Mouse (Mus musculus) heart, postnatal 36 days (tissue): Measurements from ENCODE around the gene Thada. TPM values are rescaled to one million over a fixed set of nuclear protein-coding genes. Genes with fewer than 3 reads are reported as not detected.

Experiments used
- DNase-seq, 2 experiments: peaks; one replicate each; pipeline ENCODE4 v3.0.0; 2021 to 2022
- intact Hi-C: fragments of 180-260 bp; cut with DNase I; formaldehyde crosslinking; loops from one replicate; pipeline ENCODE4 v1.15.1; 2025
- total RNA-seq, 2 experiments: library from RNA; stranded (reverse); gene quantifications; 2 replicates each; pipeline ENCODE4 v1.2.3; 2021

The Thada gene
- total RNA-seq, 2 experiments from 2014 or later, result 7.3 to 9.1 TPM

- intact Hi-C loops, result no loop called here
- DNase-seq, result no peak
Measured at GRCm38 (mm10) chr17:84376882-84377281, 89.1 kb downstream of the Thada start.

GRCm38 (mm10) chr17:84372411-84373045 lies 93.5 kb downstream of the Thada start:
- no peak for DNase-seq
- intact Hi-C loops, result no loop called here

DNA sequence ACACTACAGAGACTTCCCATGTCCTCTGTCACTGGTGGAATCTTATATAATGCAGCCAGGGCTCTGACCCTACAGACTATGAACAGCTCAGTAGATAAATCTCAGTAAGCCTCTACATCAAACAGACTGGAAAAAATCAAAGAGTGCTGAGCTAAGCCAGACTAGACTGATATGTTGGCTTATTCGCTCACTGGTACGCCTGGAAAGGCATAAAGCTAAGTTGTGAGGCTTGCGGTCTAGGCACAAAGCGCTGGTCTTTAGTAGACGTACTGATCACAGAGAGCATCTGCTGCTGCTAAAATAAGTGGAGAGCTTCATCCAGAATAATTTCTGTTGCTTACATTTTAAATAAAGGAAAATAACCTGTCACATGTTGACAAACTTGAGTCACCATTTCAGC lies 95.6 kb downstream of the Thada start:
- intact Hi-C loops, result no loop called here
- no peak for DNase-seq

GRCm38 (mm10) chr17:84369769-84370168 lies 96.2 kb downstream of the Thada start:
- no peak for DNase-seq
- intact Hi-C loops, result loop anchor here (5.0 kb wide), 1 partner anchor 107 kb away; no protein-coding TSS in a partner anchor

DNA sequence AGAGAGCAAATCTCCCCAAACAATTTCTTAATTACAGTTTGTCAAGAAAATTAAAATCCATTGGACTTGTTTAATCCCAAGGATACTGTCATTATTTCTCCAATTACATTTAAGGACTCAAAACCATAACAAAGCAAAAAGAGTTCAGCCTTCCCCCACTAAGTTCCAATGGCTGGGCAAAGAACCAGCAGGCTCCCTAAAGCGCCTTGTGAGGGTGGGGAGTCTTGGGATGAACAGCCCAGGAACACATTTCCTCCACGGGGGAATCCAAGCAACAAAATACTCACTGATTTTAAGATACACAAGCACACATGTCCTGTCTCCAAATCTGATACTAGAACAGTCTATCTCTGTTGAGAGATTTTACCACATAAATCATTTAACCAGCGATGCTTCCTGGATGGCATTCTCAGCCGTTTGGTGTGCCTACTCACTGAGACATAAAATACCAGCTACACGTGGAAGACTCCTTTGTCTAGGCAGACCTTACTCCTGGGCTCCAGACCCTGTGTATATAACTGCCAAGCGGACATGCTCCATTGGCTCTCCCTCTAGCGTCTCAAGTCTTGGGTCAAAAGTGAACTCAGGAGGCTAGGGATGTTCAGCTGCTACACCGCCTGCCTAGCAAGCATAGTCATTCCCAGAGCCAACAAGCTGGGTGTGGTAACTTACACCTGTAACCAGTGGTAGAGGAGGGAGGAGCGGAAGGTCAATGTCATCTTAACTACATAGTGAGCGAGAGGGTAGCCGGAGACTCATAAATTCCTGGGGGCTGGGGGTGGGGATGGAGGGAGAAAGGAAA lies 97.6 kb downstream of the Thada start:
- intact Hi-C loops, result loop anchor here (5.0 kb wide), 1 partner anchor 106 kb away; no protein-coding TSS in a partner anchor
- no peak for DNase-seq

- intact Hi-C loops, result loop anchor here (5.0 kb wide), 1 partner anchor 105 kb away; no protein-coding TSS in a partner anchor
- DNase-seq, result peak in 1 of 2 experiments; percentile 26
Measured at GRCm38 (mm10) chr17:84367663-84368062, 98.3 kb downstream of the Thada start.

DNA sequence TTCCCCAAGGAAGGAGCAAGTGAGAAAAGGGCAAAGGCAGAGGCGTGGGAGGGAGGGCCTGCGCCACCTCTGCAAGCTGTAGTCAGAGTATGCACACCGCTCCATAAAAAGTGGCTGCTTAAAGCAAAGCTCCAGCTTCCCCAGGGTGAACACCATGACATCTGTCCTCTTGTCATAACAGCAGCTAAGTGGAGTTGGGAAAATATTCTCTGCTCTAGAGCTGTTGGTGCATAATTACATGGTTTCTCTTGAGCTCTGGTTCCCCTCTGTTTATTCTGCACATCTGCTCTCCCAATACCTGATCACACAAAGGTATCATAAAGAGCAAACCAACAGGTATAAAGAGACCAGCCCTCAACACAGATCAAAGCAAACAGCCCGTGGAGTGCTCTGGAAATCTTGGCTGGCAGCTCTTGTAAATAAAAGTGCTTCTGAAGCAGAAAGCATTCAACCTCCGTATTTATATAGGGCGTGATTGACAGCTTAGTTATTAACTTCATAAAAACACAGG lies 100.2 kb downstream of the Thada start:
- no peak for DNase-seq
- intact Hi-C loops, result loop anchor here (5.0 kb wide), 1 partner anchor 104 kb away; no protein-coding TSS in a partner anchor

- intact Hi-C loops, result loop anchor here (5.0 kb wide), 1 partner anchor 103 kb away; no protein-coding TSS in a partner anchor
- no peak for DNase-seq
Measured at GRCm38 (mm10) chr17:84365006-84365716, 100.8 kb downstream of the Thada start.

DNA sequence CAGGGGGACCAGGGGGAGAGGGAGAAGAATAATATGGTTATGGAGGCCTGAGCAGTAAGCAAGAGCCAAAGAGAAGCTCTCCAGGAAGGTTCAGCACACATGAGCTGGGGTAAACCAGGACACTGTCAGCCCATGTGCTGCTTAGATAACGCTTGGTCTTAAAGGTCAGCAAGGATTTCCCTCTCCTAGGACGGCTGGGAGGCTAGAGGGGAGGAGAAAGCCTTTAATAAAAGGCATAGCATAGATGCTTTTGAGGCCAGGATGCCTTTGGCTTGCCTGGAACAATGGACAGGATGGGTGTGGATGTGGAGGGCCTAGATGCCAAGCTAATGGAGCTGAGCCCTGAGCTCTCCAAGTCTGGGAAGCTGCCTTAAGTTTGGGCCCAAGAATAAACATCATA lies 102.6 kb downstream of the Thada start:
- intact Hi-C loops, result no loop called here
- no peak for DNase-seq

DNA sequence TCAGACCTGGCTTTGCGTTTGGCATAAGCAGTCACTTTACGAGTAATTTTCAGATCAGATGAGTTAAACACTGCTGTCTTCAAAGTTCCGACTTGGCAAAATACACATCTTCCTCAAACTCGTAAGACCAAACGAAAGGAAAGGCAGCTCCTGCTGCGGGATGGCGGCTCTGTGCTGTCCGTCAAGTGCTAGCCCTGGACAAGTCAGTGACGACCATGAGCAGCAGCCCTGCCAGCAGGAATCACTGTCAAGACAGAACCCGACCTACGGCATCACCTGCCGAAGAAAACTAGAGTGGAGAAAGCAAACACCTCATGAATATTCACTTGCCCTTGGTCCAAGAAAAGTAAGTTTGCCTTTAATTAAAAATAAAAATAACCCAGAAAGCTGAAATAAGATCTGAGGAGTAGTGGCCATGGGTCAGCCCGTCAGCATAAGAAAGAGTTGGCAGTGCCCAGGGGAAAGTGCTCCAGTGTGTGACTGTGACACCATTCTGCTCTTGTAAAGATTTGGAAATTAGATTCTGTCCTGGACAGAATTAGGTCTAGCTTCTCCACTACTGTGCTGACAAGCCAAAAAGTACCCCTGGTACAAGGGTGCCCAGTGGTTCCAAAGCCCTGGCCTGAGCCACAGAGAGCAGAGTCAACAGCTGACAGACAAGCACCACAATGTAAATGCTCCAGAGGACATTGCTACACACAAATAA lies 103.3 kb downstream of the Thada start:
- intact Hi-C loops, result no loop called here
- no peak for DNase-seq

- intact Hi-C loops, result no loop called here
- no peak for DNase-seq
Measured at GRCm38 (mm10) chr17:84361006-84361405, 105.0 kb downstream of the Thada start.

DNA sequence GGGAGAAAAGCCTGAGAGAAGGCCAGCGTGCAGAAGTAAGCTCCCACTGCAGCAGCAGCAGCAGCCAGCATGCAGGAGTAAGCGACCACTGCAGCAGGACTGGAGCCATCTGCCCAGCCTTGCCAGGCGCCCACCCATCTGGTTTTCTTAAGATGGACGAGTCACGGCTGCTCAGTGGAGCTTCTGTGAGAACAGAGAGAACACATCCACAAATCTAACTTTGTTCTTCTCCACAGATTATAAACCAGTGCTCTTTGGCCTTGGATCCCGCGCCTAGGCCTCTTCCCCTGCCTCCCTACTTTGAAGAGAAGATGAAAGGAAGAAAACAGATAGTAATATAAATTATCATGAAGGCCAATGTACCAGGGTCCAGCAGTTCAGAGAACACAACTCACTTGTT lies 106.2 kb downstream of the Thada start:
- no peak for DNase-seq
- intact Hi-C loops, result no loop called here

DNA sequence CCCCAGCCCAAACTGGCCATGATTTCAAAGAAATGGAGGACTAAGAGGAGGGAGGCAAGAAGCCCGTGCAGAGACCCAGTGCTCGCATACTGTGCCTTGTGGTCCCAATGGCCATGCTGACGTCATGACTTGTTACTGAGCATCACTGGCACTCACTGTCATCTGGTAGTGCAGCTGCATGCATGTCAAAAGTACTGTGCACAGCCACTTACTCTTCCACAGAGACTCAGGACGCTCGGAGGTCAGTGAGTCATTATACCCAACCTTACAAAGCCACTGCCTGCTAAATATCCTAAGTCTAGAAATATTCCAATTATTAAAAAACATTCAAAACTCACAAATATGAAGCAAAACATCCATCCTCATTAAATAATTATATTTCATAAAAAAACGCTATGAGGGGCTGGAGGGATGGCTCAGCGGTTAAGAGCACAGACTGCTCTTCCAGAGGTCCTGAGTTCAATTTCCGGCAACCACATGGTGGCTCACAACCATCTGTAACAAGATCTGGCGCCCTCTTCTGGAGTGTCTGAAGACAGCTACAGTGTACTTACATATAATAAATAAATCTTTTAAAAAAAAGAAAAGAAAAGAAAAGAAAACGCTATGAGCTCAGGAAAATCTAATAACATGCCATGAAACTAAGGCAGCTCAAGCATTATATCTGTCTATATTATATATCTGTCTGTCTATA lies 106.9 kb downstream of the Thada start:
- DNase-seq, result no peak
- intact Hi-C loops, result no loop called here

DNA sequence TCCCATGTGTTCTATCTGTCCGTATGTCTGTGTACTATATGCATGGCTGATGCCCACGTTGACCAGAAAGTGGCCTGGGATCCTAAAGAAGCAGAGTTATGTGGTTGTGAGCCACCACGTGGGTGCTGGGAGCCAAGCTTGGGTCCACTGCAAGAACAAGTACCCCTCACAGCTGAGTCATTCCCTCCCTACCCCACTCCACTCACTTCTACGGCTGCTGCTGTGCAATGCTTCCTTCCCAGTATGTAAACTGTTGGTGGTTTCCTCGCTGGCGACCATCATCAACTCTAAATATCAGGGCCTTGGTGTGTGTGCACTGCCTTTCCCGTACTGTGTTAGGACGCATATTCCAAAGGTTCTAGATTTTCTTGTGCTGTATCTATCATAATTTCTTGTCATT lies 108.2 kb downstream of the Thada start:
- intact Hi-C loops, result no loop called here
- no peak for DNase-seq

GRCm38 (mm10) chr17:84356056-84356887 lies 109.7 kb downstream of the Thada start:
- no peak for DNase-seq
- intact Hi-C loops, result no loop called here

DNA sequence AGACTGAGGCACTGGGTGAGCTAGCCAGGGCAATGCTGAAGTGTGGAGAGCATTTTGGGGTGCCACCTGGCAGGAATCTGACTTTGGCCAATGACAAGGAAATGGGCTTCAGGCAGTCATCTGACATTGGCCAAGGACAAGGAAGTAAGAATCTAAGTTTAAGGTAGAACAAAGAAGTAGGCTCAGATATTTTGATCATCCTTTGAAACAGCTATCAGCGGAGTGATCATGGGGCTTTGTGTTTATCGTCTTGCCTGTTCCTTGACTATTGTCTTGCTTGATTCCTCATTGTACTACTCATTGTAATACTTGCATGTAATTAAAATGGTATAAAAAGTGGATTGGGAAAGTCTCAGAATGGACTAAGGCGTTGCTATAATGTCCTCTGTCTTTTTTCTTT lies 111.0 kb downstream of the Thada start:
- intact Hi-C loops, result no loop called here
- DNase-seq, result no peak

GRCm38 (mm10) chr17:84353902-84354311 lies 112.1 kb downstream of the Thada start:
- intact Hi-C loops, result no loop called here
- no peak for DNase-seq

- no peak for DNase-seq
- intact Hi-C loops, result no loop called here
Measured at GRCm38 (mm10) chr17:84353224-84353901, 112.6 kb downstream of the Thada start.
